Mouse (Mus musculus) monocyte, adult 5-6 weeks (primary cell): ENCODE data around the gene Atp6v0b. TPM values are rescaled to one million over a fixed set of nuclear protein-coding genes. Genes with fewer than 3 reads are reported as not detected.

Source experiments
- ATAC-seq: fragments of 153-309, 156-312 bp; replicated peaks from 2 replicates; pipeline ENCODE4 v1.8.0; 2017; ENCODE audit warnings: mild to moderate bottlenecking; ENCODE audit not compliant: low TSS enrichment, insufficient number of reproducible peaks, severe bottlenecking, poor library complexity, low FRiP score
- total RNA-seq: library from RNA; stranded (forward); fragments of 200-1000, 200-491, 200-594 nt; gene quantifications from 3 replicates; pipeline ENCODE4 v1.2.3, GENCODE M21; 2017

Gene Atp6v0b
- total RNA-seq, 1 experiment from 2014 or later, result 178 TPM

- ATAC-seq, result no peak
These were observed 4.1 kb downstream of the Atp6v0b start, which contains the start of gene B4galt2 for GRCm38 (mm10) chr4:117882701-117883691. B4galt2 (minus strand) TSS chr4:117883487.

GRCm38 (mm10) chr4:117878703-117879102 is 8.4 kb downstream of the Atp6v0b start:
- ATAC-seq, result no peak

GRCm38 (mm10) chr4:117878301-117878700 is 8.8 kb downstream of the Atp6v0b start:
- no peak for ATAC-seq

GRCm38 (mm10) chr4:117873615-117874014 is 13.5 kb downstream of the Atp6v0b start:
- no peak for ATAC-seq

- no peak for ATAC-seq
These were observed 14.7 kb downstream of the Atp6v0b start, which contains the start of gene Ccdc24 for GRCm38 (mm10) chr4:117872471-117872886. Ccdc24 (minus strand) TSS chr4:117872557.

- no peak for ATAC-seq
These were observed 15.3 kb downstream of the Atp6v0b start for GRCm38 (mm10) chr4:117871787-117872186.

GRCm38 (mm10) chr4:117870437-117870836 is 16.7 kb downstream of the Atp6v0b start:
- no peak for ATAC-seq

- no peak for ATAC-seq
These were observed 17.8 kb downstream of the Atp6v0b start for GRCm38 (mm10) chr4:117869317-117869716.

GRCm38 (mm10) chr4:117867823-117868222 is 19.3 kb downstream of the Atp6v0b start:
- ATAC-seq, result peak; percentile 36; the same call in 1 of the 2 replicates

- peak; percentile 16; the same call in 1 of the 2 replicates for ATAC-seq
These were observed 20.1 kb downstream of the Atp6v0b start for GRCm38 (mm10) chr4:117867000-117867399.

- ATAC-seq, result 0 out of 2 replicates have a peak, but pooled peaks have one; percentile 23
These were observed 21.1 kb downstream of the Atp6v0b start for GRCm38 (mm10) chr4:117866083-117866482.

GRCm38 (mm10) chr4:117862823-117863222 is 24.3 kb downstream of the Atp6v0b start:
- ATAC-seq, result 0 out of 2 replicates have a peak, but pooled peaks have one; percentile 9

- no peak for ATAC-seq
These were observed 26.6 kb downstream of the Atp6v0b start for GRCm38 (mm10) chr4:117860570-117860969.

GRCm38 (mm10) chr4:117858794-117859193 is 28.3 kb downstream of the Atp6v0b start:
- no peak for ATAC-seq

GRCm38 (mm10) chr4:117855146-117855545 is 32.0 kb downstream of the Atp6v0b start:
- ATAC-seq, result no peak

- no peak for ATAC-seq
These were observed 34.8 kb downstream of the Atp6v0b start for GRCm38 (mm10) chr4:117852152-117852868.

- no peak for ATAC-seq
These were observed 36.3 kb downstream of the Atp6v0b start for GRCm38 (mm10) chr4:117850871-117851270.

GRCm38 (mm10) chr4:117850176-117850575 is 37.0 kb downstream of the Atp6v0b start:
- ATAC-seq, result no peak

GRCm38 (mm10) chr4:117849506-117849905 is 37.6 kb downstream of the Atp6v0b start:
- ATAC-seq, result no peak
